13 mouse cellular contexts compared by ENCODE assay signal in the genomic region with DNA sequence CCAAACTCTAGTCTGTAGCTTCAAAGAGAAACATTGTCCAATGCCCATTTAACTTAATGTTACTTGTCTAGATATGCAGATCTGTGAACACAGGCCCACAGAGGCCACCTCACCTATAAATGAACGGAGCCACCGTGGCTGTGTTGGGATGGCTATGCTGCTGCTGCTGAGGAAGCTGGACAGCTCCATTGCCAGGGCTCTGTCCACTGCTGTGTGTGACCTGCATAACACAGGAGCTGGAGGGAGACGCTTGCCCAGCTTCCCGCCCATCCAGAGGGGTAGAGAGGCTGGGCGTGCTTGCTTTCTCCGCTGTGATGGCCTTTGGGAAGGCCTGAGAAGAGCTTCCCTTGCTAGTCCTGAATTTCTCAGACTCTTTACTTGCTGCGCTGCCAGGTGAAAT.
A peak's percentile ranks its signal among the peaks of the same experiment; 100 is the strongest.
DNase-seq lines count a peak whose midpoint lies in the region; ATAC-seq lines count a peak whose summit lies in the region.
"Had no signal": no experiment of that assay in that cellular context is flagged by ENCODE, and none has a peak within 500 bp of the region (broad histone marks: within the 10 kb centered on the region; RNA-seq: fewer than 3 reads in every experiment).

No protein-coding gene starts in this region.

- ATAC-seq in heart, embryonic 11.5 days (replicated peaks; ENCODE audit: insufficient number of reproducible peaks, low FRiP score, low TSS enrichment), result peak; percentile 68; the same call in 1 of the 2 replicates
- ATAC-seq in liver, embryonic 11.5 days (replicated peaks; ENCODE audit: low FRiP score), result no peak
- ATAC-seq in intestine, embryonic 16.5 days, result no peak
- no peak for ATAC-seq in midbrain, embryonic 14.5 days (ENCODE audit: low FRiP score, low TSS enrichment)
- ATAC-seq: liver, embryonic 12.5 days had no signal

- no peak for DNase-seq in heart, embryonic 10.5 days (ENCODE audit: low spot score)
- DNase-seq in liver (peak; percentile 10), ZHBTc4 (ENCODE audit: low read depth, low spot score) (peak; percentile 7)
- DNase-seq in liver, embryonic 11.5 days (ENCODE audit: low spot score), result no peak
- DNase-seq in kidney, postnatal 14 days, result peak; percentile 41
- no peak for DNase-seq in midbrain, embryonic 14.5 days
- DNase-seq: cerebellum, adult 8-10 months had no signal

- H3K27ac ChIP-seq in heart, embryonic 11.5 days (ENCODE audit: low read depth, low read length), result no peak overlapping the region
- H3K27ac ChIP-seq in heart, embryonic 10.5 days, result no peak overlapping the region
- H3K27ac ChIP-seq in liver, embryonic 11.5 days (ENCODE audit: low read depth, low read length), result no peak overlapping the region
- H3K27ac ChIP-seq in intestine, embryonic 16.5 days (ENCODE audit: low read length), result no peak overlapping the region
- no peak overlapping the region for H3K27ac ChIP-seq in midbrain, embryonic 14.5 days (replicated peaks; ENCODE audit: low read depth, low read length)
- H3K27ac ChIP-seq: liver, embryonic 12.5 days; neural tube, embryonic 13.5 days had no signal

- H3K4me3 ChIP-seq in heart, embryonic 11.5 days (ENCODE audit: low read depth, low read length), result no peak overlapping the region
- H3K4me3 ChIP-seq in heart, embryonic 10.5 days, result no peak overlapping the region
- H3K4me3 ChIP-seq in liver, embryonic 11.5 days (ENCODE audit: low read depth, low read length), result no peak overlapping the region
- H3K4me3 ChIP-seq in intestine, embryonic 16.5 days (ENCODE audit: low read length), result no peak overlapping the region
- H3K4me3 ChIP-seq in midbrain, embryonic 14.5 days (replicated peaks; ENCODE audit: low read depth, low read length), result no peak overlapping the region
- H3K4me3 ChIP-seq: heart, embryonic 12.5 days; liver, embryonic 12.5 days; neural tube, embryonic 13.5 days had no signal

- no peaks in the 10 kb centered on the region for H3K9me3 ChIP-seq in heart, embryonic 11.5 days (replicated peaks; ENCODE audit: control insufficient read depth, low read length)
- H3K9me3 ChIP-seq in heart, embryonic 10.5 days, result no peaks in the 10 kb centered on the region
- no peaks in the 10 kb centered on the region for H3K9me3 ChIP-seq in liver, embryonic 11.5 days (ENCODE audit: control insufficient read depth, low read length)
- no peaks in the 10 kb centered on the region for H3K9me3 ChIP-seq in intestine, embryonic 16.5 days (ENCODE audit: control insufficient read depth, low read length)
- no peaks in the 10 kb centered on the region for H3K9me3 ChIP-seq in midbrain, embryonic 14.5 days (ENCODE audit: control insufficient read depth, low read length)
- H3K9me3 ChIP-seq: heart, embryonic 12.5 days; liver, embryonic 12.5 days; neural tube, embryonic 13.5 days had no signal

- no peak overlapping the region for H3K4me2 ChIP-seq in heart, embryonic 11.5 days
- no peak overlapping the region for H3K4me2 ChIP-seq in liver, embryonic 11.5 days
- H3K4me2 ChIP-seq in intestine, embryonic 16.5 days (ENCODE audit: low read depth, low read length), result no peak overlapping the region
- H3K4me2 ChIP-seq in midbrain, embryonic 14.5 days (ENCODE audit: low read length), result no peak overlapping the region
- H3K4me2 ChIP-seq: heart, embryonic 12.5 days; liver, embryonic 12.5 days; midbrain, embryonic 11.5 days; neural tube, embryonic 13.5 days had no signal

- H3K27me3 ChIP-seq in heart, embryonic 11.5 days (ENCODE audit: control insufficient read depth, insufficient read depth, low read length), result no peaks in the 10 kb centered on the region
- no peaks in the 10 kb centered on the region for H3K27me3 ChIP-seq in heart, embryonic 10.5 days (ENCODE audit: insufficient read depth, poor library complexity, severe bottlenecking)
- H3K27me3 ChIP-seq in liver, embryonic 11.5 days (replicated peaks; ENCODE audit: control insufficient read depth, insufficient read depth, low read length), result no peaks in the 10 kb centered on the region
- H3K27me3 ChIP-seq in intestine, embryonic 16.5 days (replicated peaks; ENCODE audit: control insufficient read depth, insufficient read depth, low read length), result no peaks in the 10 kb centered on the region
- H3K27me3 ChIP-seq in midbrain, embryonic 14.5 days (ENCODE audit: control insufficient read depth, insufficient read depth, low read length), result no peaks in the 10 kb centered on the region
- H3K27me3 ChIP-seq: heart, embryonic 12.5 days; liver, embryonic 12.5 days; neural tube, embryonic 13.5 days had no signal

- H3K36me3 ChIP-seq in heart, embryonic 11.5 days (ENCODE audit: control insufficient read depth, insufficient read depth, low read length), result no peaks in the 10 kb centered on the region
- H3K36me3 ChIP-seq in heart, embryonic 10.5 days, result no peaks in the 10 kb centered on the region
- H3K36me3 ChIP-seq in liver, embryonic 11.5 days (ENCODE audit: control insufficient read depth, insufficient read depth, low read length), result no peaks in the 10 kb centered on the region
- no peaks in the 10 kb centered on the region for H3K36me3 ChIP-seq in intestine, embryonic 16.5 days (ENCODE audit: control insufficient read depth, insufficient read depth, low read length)
- peaks cover 9% of the 10 kb centered on the region; the same call in 1 of the 2 replicates for H3K36me3 ChIP-seq in midbrain, embryonic 14.5 days (ENCODE audit: control insufficient read depth, insufficient read depth, low read length)
- H3K36me3 ChIP-seq: heart, embryonic 12.5 days; liver, embryonic 12.5 days had no signal

- WGBS in heart, embryonic 11.5 days (ENCODE audit: insufficient replicate concordance), result 31% methylated on average over 7 of the region's 7 CpGs
- whole genome bisulfite sequencing in heart, embryonic 10.5 days, result 31% methylated on average over 7 of the region's 7 CpGs
- WGBS in liver, embryonic 11.5 days, result 42% methylated on average over 7 of the region's 7 CpGs
- 31% methylated on average over 7 of the region's 7 CpGs for WGBS in intestine, embryonic 16.5 days
- whole genome bisulfite sequencing in midbrain, embryonic 14.5 days, result 60% methylated on average over 7 of the region's 7 CpGs

- no peaks in the 10 kb centered on the region for H3K4me1 ChIP-seq in heart, embryonic 11.5 days (ENCODE audit: control insufficient read depth, insufficient read depth, low read length)
- H3K4me1 ChIP-seq in heart, embryonic 10.5 days, result no peaks in the 10 kb centered on the region
- no peaks in the 10 kb centered on the region for H3K4me1 ChIP-seq in liver, embryonic 11.5 days (replicated peaks; ENCODE audit: control insufficient read depth, insufficient read depth, low read length)
- H3K4me1 ChIP-seq in intestine, embryonic 16.5 days (ENCODE audit: control insufficient read depth, insufficient read depth, low read length), result no peaks in the 10 kb centered on the region
- H3K4me1 ChIP-seq in midbrain, embryonic 14.5 days (ENCODE audit: control insufficient read depth, insufficient read depth, low read length), result no peaks in the 10 kb centered on the region
- H3K4me1 ChIP-seq: heart, embryonic 12.5 days; liver, embryonic 12.5 days; neural tube, embryonic 13.5 days had no signal

- H3K9ac ChIP-seq in heart, embryonic 11.5 days (ENCODE audit: low read depth, low read length), result no peak overlapping the region
- no peak overlapping the region for H3K9ac ChIP-seq in liver, embryonic 11.5 days (ENCODE audit: low read depth, low read length)
- H3K9ac ChIP-seq in intestine, embryonic 16.5 days (ENCODE audit: low read depth, low read length), result no peak overlapping the region
- H3K9ac ChIP-seq in midbrain, embryonic 14.5 days (replicated peaks; ENCODE audit: low read length), result no peak overlapping the region
- H3K9ac ChIP-seq: heart, embryonic 12.5 days; liver, embryonic 12.5 days; neural tube, embryonic 13.5 days had no signal

Comparison
In these comparisons a context has a peak if more than half of its experiments do, and no peak if none do; other contexts are left out.
1. DNase-seq: peak in liver (single experiment), ZHBTc4 (single experiment) and kidney, postnatal 14 days (single experiment); none in heart, embryonic 10.5 days (single experiment), liver, embryonic 11.5 days (single experiment) and midbrain, embryonic 14.5 days (single experiment).